Mouse (Mus musculus): ENCODE measurements around the gene Fam104a. TPM values are rescaled to one million over a fixed set of nuclear protein-coding genes. Genes with fewer than 3 reads are reported as not detected.

Fam104a gene
- polyA plus RNA-seq (2015; fragmentation: Nextera tagmentation; extraction: Ambion mirVana): 36.2 and 41.2 TPM in 2 replicates

- Histone ChIP-seq H3K9ac (ENCODE audit: low read length) (peak within 1 kb of the TSS; percentile 92), H3K9me3 (replicated peaks; ENCODE audit: control insufficient read depth, low read length) (no peaks in the 10 kb centered on the region), H3K27me3 (ENCODE audit: control insufficient read depth, insufficient read depth, low read length) (no peaks in the 10 kb centered on the region), H3K4me1 (ENCODE audit: control insufficient read depth, insufficient read depth, low read length) (peaks cover 33% of the 10 kb centered on the region), H3K4me2 (ENCODE audit: low read depth, low read length) (peak within 1 kb of the TSS; percentile 68), H3K4me3 (replicated peaks; ENCODE audit: low read length) (peak within 1 kb of the TSS; percentile 95), H3K36me3 (ENCODE audit: control insufficient read depth, insufficient read depth, low read length) (peaks cover 11% of the 10 kb centered on the region; the same call in 1 of the 2 replicates), H3K27ac (ENCODE audit: low read length) (peak within 1 kb of the TSS; percentile 97)
- ATAC-seq (ENCODE audit: insufficient read depth, low FRiP score): peak; percentile 95
- WGBS: under 1% methylated on average over 73 of the region's 73 CpGs
These were observed at the start of gene Fam104a, which contains the start of gene D11Wsu47e for GRCm38 (mm10) chr11:113683957-113684706. Fam104a (minus strand) TSS chr11:113684155. D11Wsu47e (plus strand) TSS chr11:113684412.

GRCm38 (mm10) chr11:113731945-113732612 is 48.1 kb upstream of the Fam104a start:
- Histone ChIP-seq H3K4me1 (ENCODE audit: control insufficient read depth, insufficient read depth, low read length) (peaks cover 82% of the 10 kb centered on the region), H3K9me3 (replicated peaks; ENCODE audit: control insufficient read depth, low read length) (no peaks in the 10 kb centered on the region)
- ATAC-seq (ENCODE audit: insufficient read depth, low FRiP score): no peak

DNA sequence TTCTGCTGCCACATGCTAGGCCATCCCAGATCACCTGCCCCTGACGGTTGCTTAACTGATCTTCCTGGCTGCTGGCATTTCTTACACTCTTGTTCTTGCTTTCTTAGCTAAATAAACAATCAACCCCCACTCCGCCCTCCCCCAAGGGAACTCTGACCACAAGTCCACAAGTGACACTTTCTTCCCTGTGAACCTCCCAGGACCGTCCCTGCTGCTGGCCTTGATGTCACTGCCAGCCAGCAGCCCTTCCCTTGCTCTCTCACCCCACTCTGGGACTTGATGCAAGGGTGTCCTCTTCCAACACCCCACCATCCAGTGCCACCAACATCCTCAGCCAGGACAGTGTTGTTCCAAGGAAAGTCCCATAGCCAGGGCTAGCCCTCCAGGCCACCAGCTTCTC is 46.9 kb upstream of the Fam104a start:
- H3K27ac ChIP-seq (ENCODE audit: low read length): no peak overlapping the region
- H3K4me3 ChIP-seq (replicated peaks; ENCODE audit: low read length): no peak overlapping the region
- H3K27me3 ChIP-seq (ENCODE audit: control insufficient read depth, insufficient read depth, low read length): no peaks in the 10 kb centered on the region
- 49% methylated on average over 3 of the region's 3 CpGs for WGBS
- peaks cover 30% of the 10 kb centered on the region for H3K36me3 ChIP-seq (ENCODE audit: control insufficient read depth, insufficient read depth, low read length)
- H3K4me1 ChIP-seq (ENCODE audit: control insufficient read depth, insufficient read depth, low read length): peaks cover 78% of the 10 kb centered on the region
- no peak overlapping the region for H3K9ac ChIP-seq (ENCODE audit: low read length)
- ATAC-seq (ENCODE audit: insufficient read depth, low FRiP score): no peak
- no peak overlapping the region for H3K4me2 ChIP-seq (ENCODE audit: low read depth, low read length)
- H3K9me3 ChIP-seq (replicated peaks; ENCODE audit: control insufficient read depth, low read length): no peaks in the 10 kb centered on the region

More at GRCm38 (mm10) chr11:113731945-113732612, 48.1 kb upstream of the Fam104a start:
- no peak overlapping the region for H3K4me3 ChIP-seq (replicated peaks; ENCODE audit: low read length)
- no peak overlapping the region for H3K4me2 ChIP-seq (ENCODE audit: low read depth, low read length)
- 85% methylated on average over 10 of the region's 10 CpGs for WGBS
- H3K27ac ChIP-seq (ENCODE audit: low read length): peak overlapping the region; percentile 92; the same call in 1 of the 2 replicates
- H3K9ac ChIP-seq (ENCODE audit: low read length): 0 out of 2 replicates have a peak overlapping the region, but pooled peaks have one; percentile 10
- H3K27me3 ChIP-seq (ENCODE audit: control insufficient read depth, insufficient read depth, low read length): no peaks in the 10 kb centered on the region
- peaks cover 25% of the 10 kb centered on the region for H3K36me3 ChIP-seq (ENCODE audit: control insufficient read depth, insufficient read depth, low read length)

GRCm38 (mm10) chr11:113729917-113730316 is 46.0 kb upstream of the Fam104a start:
- Histone ChIP-seq H3K4me2 (ENCODE audit: low read depth, low read length) (no peak overlapping the region), H3K9ac (ENCODE audit: low read length) (no peak overlapping the region; the same call in 1 of the 2 replicates), H3K9me3 (replicated peaks; ENCODE audit: control insufficient read depth, low read length) (no peaks in the 10 kb centered on the region), H3K36me3 (ENCODE audit: control insufficient read depth, insufficient read depth, low read length) (peaks cover 30% of the 10 kb centered on the region), H3K27ac (ENCODE audit: low read length) (peak overlapping the region; percentile 37), H3K4me3 (replicated peaks; ENCODE audit: low read length) (no peak overlapping the region), H3K27me3 (ENCODE audit: control insufficient read depth, insufficient read depth, low read length) (no peaks in the 10 kb centered on the region), H3K4me1 (ENCODE audit: control insufficient read depth, insufficient read depth, low read length) (peaks cover 73% of the 10 kb centered on the region)
- ATAC-seq (ENCODE audit: insufficient read depth, low FRiP score): no peak
- 50% methylated on average over 8 of the region's 8 CpGs for WGBS

- no peaks in the 10 kb centered on the region for H3K9me3 ChIP-seq (replicated peaks; ENCODE audit: control insufficient read depth, low read length)
- no peaks in the 10 kb centered on the region for H3K27me3 ChIP-seq (ENCODE audit: control insufficient read depth, insufficient read depth, low read length)
- WGBS: 88% methylated on average over 21 of the region's 21 CpGs
- no peak for ATAC-seq (ENCODE audit: insufficient read depth, low FRiP score)
- no peak overlapping the region for H3K4me2 ChIP-seq (ENCODE audit: low read depth, low read length)
- no peak overlapping the region for H3K4me3 ChIP-seq (replicated peaks; ENCODE audit: low read length)
- H3K4me1 ChIP-seq (ENCODE audit: control insufficient read depth, insufficient read depth, low read length): peaks cover 67% of the 10 kb centered on the region
- H3K36me3 ChIP-seq (ENCODE audit: control insufficient read depth, insufficient read depth, low read length): peaks cover 30% of the 10 kb centered on the region
- H3K27ac ChIP-seq (ENCODE audit: low read length): peak overlapping the region; percentile 31; the same call in 1 of the 2 replicates
- no peak overlapping the region for H3K9ac ChIP-seq (ENCODE audit: low read length)
These were observed 45.3 kb upstream of the Fam104a start for GRCm38 (mm10) chr11:113729239-113729638.

DNA sequence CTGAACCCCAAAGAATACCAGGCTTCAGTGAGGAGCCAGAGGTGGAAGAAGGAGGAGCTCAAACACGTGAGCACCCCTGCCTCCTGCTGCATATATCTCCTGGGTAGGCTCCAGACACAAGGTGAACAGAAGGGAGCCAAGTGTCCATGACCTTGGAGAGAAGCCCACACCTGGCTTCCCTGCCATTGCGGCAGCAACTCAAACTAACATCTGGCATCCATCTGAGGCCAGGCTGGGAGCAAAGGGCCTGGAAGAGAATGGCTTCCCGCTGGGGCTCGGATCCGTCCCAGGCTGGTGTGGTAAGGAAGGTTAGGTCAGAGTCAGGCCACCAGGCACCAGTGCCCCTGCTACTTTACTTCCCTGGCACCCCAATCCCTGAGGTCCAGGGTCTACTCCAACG is 44.0 kb upstream of the Fam104a start:
- Histone ChIP-seq H3K27ac (ENCODE audit: low read length) (peak overlapping the region; percentile 21; the same call in 1 of the 2 replicates), H3K9ac (ENCODE audit: low read length) (no peak overlapping the region), H3K27me3 (ENCODE audit: control insufficient read depth, insufficient read depth, low read length) (no peaks in the 10 kb centered on the region), H3K36me3 (ENCODE audit: control insufficient read depth, insufficient read depth, low read length) (peaks cover 30% of the 10 kb centered on the region), H3K4me2 (ENCODE audit: low read depth, low read length) (no peak overlapping the region), H3K9me3 (replicated peaks; ENCODE audit: control insufficient read depth, low read length) (no peaks in the 10 kb centered on the region), H3K4me3 (replicated peaks; ENCODE audit: low read length) (no peak overlapping the region), H3K4me1 (ENCODE audit: control insufficient read depth, insufficient read depth, low read length) (peaks cover 54% of the 10 kb centered on the region)
- WGBS: 59% methylated on average over 6 of the region's 6 CpGs
- ATAC-seq (ENCODE audit: insufficient read depth, low FRiP score): no peak

DNA sequence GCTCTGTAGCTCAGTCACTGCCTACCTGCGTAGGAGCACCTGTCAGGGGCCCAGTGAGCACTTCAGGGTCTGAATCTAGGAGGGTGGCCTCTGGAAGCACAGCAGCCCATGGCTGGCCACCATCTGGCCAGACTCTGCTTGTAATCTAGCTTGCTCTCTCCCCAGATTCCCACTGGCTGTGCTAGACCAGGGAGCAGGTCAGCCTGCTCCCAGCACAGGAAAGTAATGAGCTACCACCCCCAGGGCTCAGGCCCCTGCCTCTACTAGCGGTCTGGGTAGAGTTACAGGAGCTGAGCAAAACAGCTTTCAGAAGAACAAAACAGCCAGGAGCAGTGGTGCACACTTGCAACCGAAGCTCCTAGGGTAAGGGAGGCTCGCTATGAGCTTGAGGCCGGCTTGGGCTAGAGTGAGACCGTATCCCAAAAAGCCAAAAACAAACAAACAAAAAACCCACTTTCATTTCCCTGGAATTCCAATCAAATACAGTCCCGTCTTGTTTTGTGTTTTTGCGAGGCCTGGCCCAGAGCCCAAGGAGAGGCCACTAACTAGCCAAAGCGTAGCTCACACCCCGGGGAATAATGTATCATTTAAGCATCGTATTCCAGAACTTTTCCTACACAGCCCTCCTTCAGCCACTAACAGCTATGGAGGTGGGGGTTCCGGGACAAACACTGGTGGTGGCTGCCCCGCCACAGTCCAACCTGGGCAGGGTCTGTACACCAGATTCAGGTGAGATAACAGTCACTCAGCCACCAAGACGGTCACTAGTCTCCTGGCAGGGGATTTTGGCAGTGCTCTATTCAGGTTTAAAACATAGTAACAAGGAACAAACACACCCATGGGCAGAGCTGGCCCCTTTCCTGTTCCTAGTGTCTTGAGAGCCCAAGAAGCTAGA is 43.3 kb upstream of the Fam104a start:
- no peak overlapping the region for H3K9ac ChIP-seq (ENCODE audit: low read length)
- H3K36me3 ChIP-seq (ENCODE audit: control insufficient read depth, insufficient read depth, low read length): peaks cover 30% of the 10 kb centered on the region
- 75% methylated on average over 14 of the region's 14 CpGs for WGBS
- no peaks in the 10 kb centered on the region for H3K9me3 ChIP-seq (replicated peaks; ENCODE audit: control insufficient read depth, low read length)
- no peak overlapping the region for H3K4me2 ChIP-seq (ENCODE audit: low read depth, low read length)
- no peaks in the 10 kb centered on the region for H3K27me3 ChIP-seq (ENCODE audit: control insufficient read depth, insufficient read depth, low read length)
- peaks cover 47% of the 10 kb centered on the region for H3K4me1 ChIP-seq (ENCODE audit: control insufficient read depth, insufficient read depth, low read length)
- no peak for ATAC-seq (ENCODE audit: insufficient read depth, low FRiP score)
- no peak overlapping the region for H3K4me3 ChIP-seq (replicated peaks; ENCODE audit: low read length)
- H3K27ac ChIP-seq (ENCODE audit: low read length): peak overlapping the region; percentile 21; the same call in 1 of the 2 replicates

DNA sequence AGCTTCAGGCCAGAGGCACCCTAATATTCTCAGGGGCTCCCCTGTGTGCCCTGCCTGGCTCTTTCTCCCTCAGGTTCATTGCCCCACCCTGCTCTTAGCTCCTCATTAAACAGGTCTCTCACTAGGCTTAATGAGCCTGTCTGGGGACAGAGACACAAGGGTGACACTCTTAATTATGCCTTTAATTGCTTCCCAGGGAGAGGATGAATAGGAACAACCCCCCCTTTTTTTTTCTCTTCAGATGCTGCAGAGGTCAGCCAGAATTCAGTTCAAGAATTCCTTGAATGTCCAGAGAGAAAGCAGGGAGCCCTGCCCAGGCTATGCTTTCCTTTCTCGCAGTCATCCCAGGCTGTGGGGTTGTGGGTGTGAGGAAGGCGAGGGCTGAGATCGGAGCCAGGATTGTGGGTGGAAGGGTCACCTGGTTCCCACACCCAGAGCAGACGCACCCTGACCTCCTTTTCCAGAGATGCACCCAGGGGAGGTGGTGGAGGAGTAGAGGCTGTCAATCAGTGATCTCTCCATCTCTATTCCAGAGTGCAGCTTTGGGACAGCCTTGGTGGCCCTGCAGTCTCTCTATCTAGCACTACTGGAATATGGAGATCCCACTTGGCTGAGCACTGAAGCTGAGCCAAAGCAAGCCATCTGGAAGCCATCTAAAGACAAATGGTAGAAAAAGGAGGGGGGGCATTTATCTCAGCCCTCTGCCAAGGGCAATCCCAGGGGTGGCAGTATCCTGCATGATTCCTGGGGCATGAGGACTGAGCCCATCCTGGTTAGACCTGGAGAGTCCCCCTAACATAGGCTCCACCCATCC is 41.5 kb upstream of the Fam104a start:
- H3K27ac ChIP-seq (ENCODE audit: low read length): peak overlapping the region; percentile 41
- no peaks in the 10 kb centered on the region for H3K27me3 ChIP-seq (ENCODE audit: control insufficient read depth, insufficient read depth, low read length)
- 72% methylated on average over 4 of the region's 4 CpGs for WGBS
- no peak overlapping the region for H3K4me2 ChIP-seq (ENCODE audit: low read depth, low read length)
- H3K4me1 ChIP-seq (ENCODE audit: control insufficient read depth, insufficient read depth, low read length): peaks cover 34% of the 10 kb centered on the region
- peaks cover 30% of the 10 kb centered on the region for H3K36me3 ChIP-seq (ENCODE audit: control insufficient read depth, insufficient read depth, low read length)
- H3K9ac ChIP-seq (ENCODE audit: low read length): no peak overlapping the region
- H3K9me3 ChIP-seq (replicated peaks; ENCODE audit: control insufficient read depth, low read length): no peaks in the 10 kb centered on the region
- H3K4me3 ChIP-seq (replicated peaks; ENCODE audit: low read length): no peak overlapping the region
- ATAC-seq (ENCODE audit: insufficient read depth, low FRiP score): peak; percentile 30; the same call in 1 of the 2 replicates
